ENCODE assay signal across 8 mouse cellular contexts in the genomic region with DNA sequence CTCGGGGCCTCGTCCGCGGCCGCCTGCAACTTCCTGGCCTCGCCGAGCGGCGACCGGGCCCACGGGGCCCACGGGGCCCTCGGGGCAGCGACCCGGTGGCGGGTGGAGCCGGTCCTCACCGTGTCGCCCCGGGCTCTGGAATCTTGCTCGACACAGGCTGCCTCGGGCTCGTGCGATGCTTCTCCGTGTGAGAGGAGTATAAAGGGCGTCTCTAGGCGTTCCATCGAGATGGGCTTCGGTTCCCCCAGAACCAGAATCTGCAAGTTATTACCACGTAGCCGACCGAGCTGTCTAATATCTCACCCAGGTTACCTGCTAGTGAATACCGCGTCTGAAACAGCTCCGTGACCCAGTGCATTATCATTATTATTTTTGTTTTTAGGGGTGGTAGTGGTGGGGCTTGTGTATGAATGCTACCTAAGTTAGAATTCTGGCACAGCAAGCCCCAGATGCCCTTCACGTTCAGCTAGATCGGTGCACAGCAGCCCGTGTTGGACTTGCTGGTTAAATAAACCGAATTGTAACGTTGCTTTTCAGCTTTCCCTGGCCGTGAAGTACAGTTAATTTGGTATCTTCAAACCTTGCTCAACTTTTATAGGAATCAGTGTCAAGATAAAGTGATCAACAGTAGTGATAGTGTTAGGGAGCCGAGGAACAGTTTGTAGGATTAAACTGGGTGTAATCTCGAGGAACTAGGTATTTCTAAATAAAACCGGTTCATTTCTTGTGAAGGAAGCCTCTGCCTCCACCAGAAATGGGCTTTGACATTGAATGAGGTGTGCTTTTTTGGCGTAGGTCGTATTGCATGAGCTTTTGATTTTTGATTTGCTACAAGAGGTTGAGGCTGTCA. TPM values are rescaled to one million over a fixed set of nuclear protein-coding genes. Genes with fewer than 3 reads are reported as not detected.
DNase-seq lines count a peak whose midpoint lies in the region; ATAC-seq and TF ChIP-seq lines count a peak whose summit lies in the region.

No protein-coding gene starts in this region.

- peaks cover 9% of the 10 kb centered on the region for H3K36me3 ChIP-seq in erythroblast, embryonic 14.5 days (ENCODE audit: control insufficient read depth)
- no peaks in the 10 kb centered on the region for H3K36me3 ChIP-seq in forebrain, postnatal 0 days (ENCODE audit: insufficient read depth)
- H3K36me3 ChIP-seq in midbrain, embryonic 11.5 days (ENCODE audit: control insufficient read depth, insufficient read depth, low read length) = no peaks in the 10 kb centered on the region

- peak; percentile 28 for DNase-seq in urinary bladder, postnatal 14 days (ENCODE audit: low spot score)
- DNase-seq in urinary bladder, postnatal 4 days (ENCODE audit: low spot score in 2 of 2) = no peak
- DNase-seq in forebrain, postnatal 0 days = peak; percentile 64
- peak; percentile 17 to 36 for DNase-seq in layer of hippocampus, postnatal 25 days (ENCODE audit: extremely low spot score in 1 of 2, low spot score in 1 of 2)
- DNase-seq in midbrain, embryonic 11.5 days (ENCODE audit: low spot score, missing footprints) = peak; percentile 93
- no peak for DNase-seq in yolk sac, embryonic 10.5 days (ENCODE audit: low spot score)

- no peaks in the 10 kb centered on the region for H3K9me3 ChIP-seq in erythroblast, embryonic 14.5 days (ENCODE audit: control insufficient read depth, low read length)
- no peaks in the 10 kb centered on the region for H3K9me3 ChIP-seq in forebrain, postnatal 0 days (ENCODE audit: low read length)
- no peaks in the 10 kb centered on the region for H3K9me3 ChIP-seq in midbrain, embryonic 11.5 days (ENCODE audit: control insufficient read depth, low read length)

- peaks cover 28% of the 10 kb centered on the region for H3K27me3 ChIP-seq in erythroblast, embryonic 14.5 days (ENCODE audit: control insufficient read depth)
- no peaks in the 10 kb centered on the region for H3K27me3 ChIP-seq in forebrain, postnatal 0 days (ENCODE audit: insufficient read depth, low read length)
- no peaks in the 10 kb centered on the region; the same call in 1 of the 2 replicates for H3K27me3 ChIP-seq in midbrain, embryonic 11.5 days (ENCODE audit: control insufficient read depth, insufficient read depth, low read length)

- peak overlapping the region; percentile 71 for H3K4me3 ChIP-seq in erythroblast, embryonic 14.5 days (replicated peaks)
- peak overlapping the region; percentile 99 for H3K4me3 ChIP-seq in forebrain, postnatal 0 days (ENCODE audit: low read depth, low read length)
- peak overlapping the region; percentile 99 for H3K4me3 ChIP-seq in midbrain, embryonic 11.5 days (ENCODE audit: low read depth, low read length)

- H3K27ac ChIP-seq in forebrain, postnatal 0 days (ENCODE audit: low read depth, low read length) = peak overlapping the region; percentile 91
- H3K27ac ChIP-seq in midbrain, embryonic 11.5 days (ENCODE audit: low read depth, low read length) = peak overlapping the region; percentile 69

- WGBS in forebrain, postnatal 0 days = under 1% methylated on average over 46 of the region's 46 CpGs
- 2% methylated on average over 45 of the region's 46 CpGs for WGBS in midbrain, embryonic 11.5 days

- no peak for TF ChIP-seq CTCF in forebrain, postnatal 0 days (IDR thresholded peaks at IDR 0.05; ENCODE audit: low read depth)

- ATAC-seq in erythroblast, adult 5-6 weeks (replicated peaks; ENCODE audit: low FRiP score, poor library complexity, severe bottlenecking) = no peak
- no peak; the same call in 1 of the 2 replicates for ATAC-seq in forebrain, postnatal 0 days
- no peak for ATAC-seq in midbrain, embryonic 11.5 days (ENCODE audit: low FRiP score)

- H3K9ac ChIP-seq in forebrain, postnatal 0 days = peak overlapping the region; percentile 99
- H3K9ac ChIP-seq in midbrain, embryonic 11.5 days (ENCODE audit: low read length) = peak overlapping the region; percentile 100

- H3K4me2 ChIP-seq in forebrain, postnatal 0 days (ENCODE audit: low read depth) = peak overlapping the region; percentile 69
- peak overlapping the region; percentile 59 for H3K4me2 ChIP-seq in midbrain, embryonic 11.5 days

- peaks cover 32% of the 10 kb centered on the region for H3K4me1 ChIP-seq in erythroblast, embryonic 14.5 days (ENCODE audit: control insufficient read depth)
- H3K4me1 ChIP-seq in forebrain, postnatal 0 days (ENCODE audit: insufficient read depth) = peaks cover 17% of the 10 kb centered on the region; the same call in 1 of the 2 replicates
- peaks cover 19% of the 10 kb centered on the region for H3K4me1 ChIP-seq in midbrain, embryonic 11.5 days (ENCODE audit: control insufficient read depth, insufficient read depth, low read length)

RNA-seq across cellular contexts. Expression of gene Zfp326, which starts 0.8 kb away (rescaled TPM):
- 0.10 and 0.16 TPM in 2 replicates for polyA plus RNA-seq in erythroblast, embryonic 14.5 days (2012)
- total RNA-seq in erythroblast, adult 5-6 weeks (2015; ENCODE audit: low replicate concordance) = 4.0 and 5.2 TPM in 2 replicates
- 2.6 and 4.4 TPM in 2 replicates for total RNA-seq in erythroblast, adult 5-6 weeks (2017; ENCODE audit: low replicate concordance)
- total RNA-seq in forebrain, postnatal 0 days (2014; rRNA removed) = 22.3 and 36.0 TPM in 2 replicates
- 25.4 and 35.5 TPM in 2 replicates for polyA plus RNA-seq in forebrain, postnatal 0 days (2015; fragmentation: Nextera tagmentation; extraction: Ambion mirVana)
- 10 to 100 TPM; 29.3 to 35.5 TPM for total RNA-seq in layer of hippocampus, postnatal 25 days (2021)
- 43.3 and 50.6 TPM in 2 replicates for polyA plus RNA-seq in midbrain, embryonic 11.5 days (2014; fragmentation: Nextera tagmentation; extraction: Ambion mirVana)

Comparison
In these comparisons a context has a peak if more than half of its experiments do, and no peak if none do; other contexts are left out.
1. DNase-seq: peak in urinary bladder, postnatal 14 days (single experiment), forebrain, postnatal 0 days (single experiment), layer of hippocampus, postnatal 25 days (2 of 2) and midbrain, embryonic 11.5 days (single experiment); none in urinary bladder, postnatal 4 days (0 of 2) and yolk sac, embryonic 10.5 days (single experiment).
2. Peak in every context shown above with its lines, with median percentiles within 50 percentile points of each other: H3K4me3 ChIP-seq.